Mouse (Mus musculus) embryo, embryonic 10 days (tissue): ENCODE data around the gene Foxo6.

ENCODE experiments used
- DNase-seq: peaks from one replicate; pipeline ENCODE4 v3.0.0-alpha.2; 2015; ENCODE audit warnings: low spot score

The Foxo6 gene

DNA sequence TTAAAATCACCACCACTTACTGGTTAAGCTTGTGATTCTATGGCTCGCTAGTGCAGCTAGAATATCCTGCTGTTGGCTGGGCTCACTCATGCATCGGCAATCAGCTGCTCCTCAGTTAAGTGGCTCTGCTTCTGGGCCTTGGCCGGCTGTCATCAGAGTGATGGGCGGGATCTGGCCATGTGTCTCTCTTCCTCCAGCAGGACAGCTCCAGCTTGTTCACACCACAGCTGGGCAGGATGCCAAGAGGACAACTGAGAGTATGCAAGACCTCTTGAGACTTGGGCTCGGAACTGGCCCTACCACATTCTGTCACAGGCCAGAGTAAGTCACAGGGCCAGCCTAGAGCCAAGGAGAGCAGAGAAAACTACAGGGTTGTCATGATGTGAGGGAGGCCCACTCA is 39.7 kb downstream of the Foxo6 start:
- peak; percentile 35 for DNase-seq

DNA sequence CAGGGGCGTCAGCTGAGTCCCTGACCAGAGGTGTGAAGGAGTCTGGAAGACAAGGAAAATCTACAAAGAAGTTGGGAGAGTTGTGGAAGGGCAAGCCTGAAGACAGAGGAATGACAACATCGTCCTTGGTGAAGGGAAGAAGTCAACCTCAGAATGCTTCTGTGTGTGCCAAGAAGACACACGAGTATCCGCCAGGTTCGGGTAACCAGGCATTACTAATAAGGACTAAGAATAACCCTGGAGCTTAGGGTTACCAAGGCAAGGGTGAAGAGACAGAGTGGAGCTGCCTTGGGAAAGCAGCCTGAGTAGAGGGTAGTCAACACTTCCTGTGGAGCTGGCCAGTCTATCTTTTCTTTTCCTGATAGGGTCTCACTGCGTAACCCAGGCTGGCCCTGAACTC is 41.1 kb downstream of the Foxo6 start:
- DNase-seq: no peak

DNA sequence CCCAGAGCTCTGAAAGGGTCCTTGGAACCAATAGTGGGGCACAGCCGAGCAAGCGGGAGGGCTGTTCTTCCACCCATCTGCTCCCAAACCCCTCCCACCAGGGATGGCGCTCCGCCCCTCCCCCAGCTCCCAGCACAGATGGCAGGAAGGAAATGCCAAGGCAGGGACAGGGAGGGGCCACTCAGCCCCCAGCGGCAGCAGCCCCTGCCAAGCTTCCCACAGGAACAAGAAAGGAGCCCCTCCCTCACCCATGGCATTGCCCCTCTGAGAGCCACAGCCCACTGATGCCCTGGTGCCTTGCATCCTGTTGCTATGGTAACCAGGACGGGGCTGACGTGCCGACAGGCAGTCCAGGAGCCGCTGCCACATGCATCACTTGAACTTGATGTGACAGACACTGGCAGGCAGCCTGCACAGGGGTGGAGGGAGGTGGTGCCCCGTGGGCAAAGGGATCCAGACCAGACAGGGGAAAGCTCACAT is 44.3 kb downstream of the Foxo6 start:
- peak; percentile 67 for DNase-seq

DNA sequence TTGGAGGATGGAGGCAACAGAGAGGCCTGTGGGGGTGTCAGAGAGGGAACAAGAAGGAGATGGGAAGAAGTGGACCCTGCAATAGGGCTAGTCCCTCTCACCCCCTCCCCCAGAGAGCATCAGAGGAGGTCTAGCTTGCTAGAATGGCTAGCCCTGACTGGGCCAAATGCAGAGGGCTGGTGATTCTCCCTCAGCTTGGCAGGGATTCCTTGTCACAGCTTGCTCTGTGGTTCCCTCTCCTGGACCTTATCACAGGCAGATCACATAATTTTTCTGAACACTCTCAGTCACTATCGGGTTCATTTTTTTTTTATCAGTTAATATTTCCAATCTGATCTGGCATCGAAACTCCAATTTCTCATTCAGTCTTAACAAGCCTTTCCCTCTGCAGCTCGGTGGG is 46.0 kb downstream of the Foxo6 start:
- DNase-seq: no peak

DNA sequence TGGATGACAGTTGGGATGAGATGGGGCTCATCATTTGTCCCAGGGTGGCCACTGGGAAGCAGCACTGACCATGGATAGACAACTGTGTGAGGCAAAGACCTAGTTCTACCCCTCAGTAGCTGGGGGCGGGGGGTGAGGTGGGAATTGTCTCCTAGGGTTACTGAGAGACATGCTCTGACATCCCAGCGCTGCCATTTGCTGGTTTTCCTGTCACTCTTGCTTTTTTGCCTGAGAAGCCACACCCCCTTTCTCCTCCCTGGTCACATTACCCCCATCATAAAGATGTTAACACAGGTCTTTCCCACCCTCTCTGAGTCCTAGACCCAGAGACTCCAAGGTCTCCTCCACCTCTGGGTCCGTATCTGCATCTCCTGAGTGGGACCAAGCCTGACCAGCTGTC is 47.7 kb downstream of the Foxo6 start:
- no peak for DNase-seq

DNA sequence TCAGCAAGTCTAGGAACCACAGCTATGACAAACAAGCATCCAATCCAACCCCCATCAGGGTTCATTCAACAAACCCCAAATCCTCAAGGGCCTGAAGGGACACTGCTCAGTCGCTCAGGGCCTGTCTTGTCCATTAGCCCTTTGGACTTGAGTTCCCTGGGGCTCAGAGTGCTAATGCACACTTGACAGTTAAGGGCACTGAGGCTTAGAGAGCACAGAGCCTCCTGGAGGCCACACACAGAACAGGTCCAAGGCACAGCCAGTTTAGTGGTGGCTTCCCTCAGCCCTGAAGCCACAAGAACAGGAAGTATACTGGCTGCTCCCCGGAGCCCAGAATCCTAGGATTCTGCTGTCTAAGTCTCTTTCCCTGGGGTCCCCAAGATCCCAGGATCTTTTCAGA is 53.9 kb downstream of the Foxo6 start:
- no peak for DNase-seq

DNA sequence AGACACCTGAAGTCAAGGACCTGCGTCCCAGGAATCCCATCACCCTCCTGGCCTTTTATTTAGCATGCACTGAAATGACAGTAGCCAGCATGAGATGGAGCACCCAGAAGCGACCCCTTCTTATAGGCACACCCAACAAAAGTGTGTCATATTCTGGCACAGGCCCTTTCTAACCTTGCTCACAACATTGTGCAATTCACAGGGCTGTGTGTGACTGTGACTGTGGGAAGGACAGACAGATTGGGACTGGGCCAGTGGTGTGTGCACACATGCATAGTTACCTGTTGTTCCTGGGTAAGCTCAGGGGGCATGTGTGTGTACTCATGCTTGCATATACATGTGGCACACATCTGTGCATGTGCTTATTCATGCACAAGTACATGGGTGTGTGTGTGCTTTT is 54.6 kb downstream of the Foxo6 start:
- DNase-seq: no peak

DNA sequence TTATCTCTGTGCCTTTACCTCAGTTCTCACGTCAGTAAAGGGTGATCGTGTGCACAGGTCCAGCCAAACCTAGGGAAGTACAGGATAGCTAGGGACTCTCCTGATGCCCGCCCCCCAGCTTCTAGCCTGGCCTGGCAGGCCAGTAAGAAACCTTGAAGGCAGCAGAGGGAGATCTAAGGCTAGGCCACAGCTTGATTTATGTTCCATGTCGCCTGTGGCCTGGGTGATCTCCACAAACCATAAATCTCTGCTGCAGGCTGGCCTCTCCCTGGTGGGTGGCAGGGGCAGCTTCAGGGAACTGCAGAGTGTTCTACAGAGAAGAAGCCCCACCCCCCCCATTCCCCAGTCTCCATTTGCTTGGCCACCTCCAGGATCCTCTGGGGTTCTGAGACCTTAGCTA is 55.2 kb downstream of the Foxo6 start:
- peak; percentile 37 for DNase-seq

DNA sequence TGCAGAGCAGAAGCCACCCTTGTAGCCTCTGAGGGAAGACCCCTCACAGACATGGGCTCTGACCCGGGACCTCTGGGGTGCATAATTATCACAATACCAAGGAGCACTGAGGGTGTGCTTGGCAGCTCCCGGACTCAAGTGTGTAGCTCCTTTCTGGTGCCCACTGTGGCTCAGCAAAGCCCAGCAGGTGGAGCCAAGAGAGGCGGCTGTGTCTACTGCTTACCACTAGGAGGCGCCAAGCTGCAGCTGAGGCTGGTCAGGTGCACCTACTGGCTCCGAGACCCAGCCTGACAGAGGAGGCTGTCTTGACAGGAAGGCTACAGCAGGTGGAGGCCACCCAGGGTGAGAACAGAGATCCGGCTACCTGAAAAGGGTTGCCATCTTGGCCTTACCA is 56.9 kb downstream of the Foxo6 start:
- peak; percentile 84 for DNase-seq

DNA sequence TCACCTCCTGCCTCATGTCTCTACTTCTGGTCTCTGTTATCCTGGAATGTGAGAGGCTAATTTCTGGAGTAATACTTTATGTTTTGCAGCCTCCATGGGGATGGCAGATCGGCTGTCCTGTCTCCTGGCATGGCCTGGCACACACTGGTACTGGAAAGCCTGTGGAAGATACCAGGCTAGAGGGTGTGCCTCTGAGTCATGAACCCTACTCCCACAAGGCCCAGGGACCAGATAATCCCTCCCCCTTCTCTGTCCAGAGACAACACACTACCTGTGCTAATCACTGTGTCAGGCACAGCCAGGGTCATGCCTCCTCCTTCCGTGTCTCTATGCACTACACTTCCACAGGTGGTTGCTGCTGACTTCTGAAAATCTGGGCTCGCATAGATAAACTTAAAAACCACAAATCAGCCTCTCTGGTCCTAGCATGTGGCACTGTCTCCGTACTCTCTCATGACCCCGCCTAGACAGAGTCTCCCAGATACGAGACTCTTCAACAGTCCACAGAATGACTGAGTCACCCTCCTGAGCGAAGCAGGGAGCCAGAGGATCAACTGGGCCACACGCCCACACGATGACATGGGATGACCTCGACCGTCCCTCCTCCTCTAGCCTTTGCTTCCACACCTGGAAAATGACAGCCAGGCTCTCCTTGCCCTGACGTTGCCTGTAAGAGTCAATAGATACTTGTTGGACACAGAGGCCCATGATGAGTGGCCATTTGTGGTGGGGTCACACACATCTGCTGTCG is 57.5 kb downstream of the Foxo6 start:
- DNase-seq: no peak

DNA sequence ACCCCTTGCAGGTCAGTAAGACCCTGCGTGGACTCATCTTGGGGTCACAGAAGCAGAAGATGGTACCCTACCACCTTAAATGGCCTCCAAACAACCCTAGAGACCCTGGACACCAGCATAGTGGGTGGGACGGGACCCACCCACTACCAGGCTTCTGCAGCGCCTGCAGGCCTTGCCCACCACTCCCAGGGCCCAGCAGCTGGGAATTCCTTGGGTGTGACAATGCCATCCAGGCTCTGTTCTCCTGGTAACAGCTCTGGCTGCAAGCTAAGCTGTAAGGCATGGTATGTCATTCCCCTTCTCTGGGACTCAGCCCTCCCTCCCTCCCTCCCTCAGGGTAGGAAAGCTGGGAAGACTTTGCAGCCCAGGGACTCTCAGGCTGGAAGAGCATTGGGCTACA is 58.5 kb downstream of the Foxo6 start:
- no peak for DNase-seq

DNA sequence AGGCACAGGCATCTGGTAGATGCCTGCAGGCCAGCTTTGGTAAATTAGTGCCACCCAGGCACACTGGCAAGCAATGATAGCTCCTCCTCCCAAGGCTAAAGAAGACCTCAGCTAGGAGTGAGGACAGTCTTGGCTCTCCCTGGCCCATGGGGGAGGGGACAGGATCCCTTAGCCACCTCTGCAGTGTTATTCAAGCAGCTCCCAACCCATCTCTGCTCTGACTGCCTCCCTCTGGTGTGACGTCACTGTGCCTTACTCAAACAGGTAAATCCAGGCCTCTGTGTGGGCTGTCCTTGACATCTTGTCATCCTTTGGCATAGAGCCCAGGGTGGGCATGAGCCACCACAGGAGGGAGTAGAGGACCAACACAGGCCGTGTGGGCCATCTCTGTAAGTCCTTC is 59.9 kb downstream of the Foxo6 start:
- no peak for DNase-seq

DNA sequence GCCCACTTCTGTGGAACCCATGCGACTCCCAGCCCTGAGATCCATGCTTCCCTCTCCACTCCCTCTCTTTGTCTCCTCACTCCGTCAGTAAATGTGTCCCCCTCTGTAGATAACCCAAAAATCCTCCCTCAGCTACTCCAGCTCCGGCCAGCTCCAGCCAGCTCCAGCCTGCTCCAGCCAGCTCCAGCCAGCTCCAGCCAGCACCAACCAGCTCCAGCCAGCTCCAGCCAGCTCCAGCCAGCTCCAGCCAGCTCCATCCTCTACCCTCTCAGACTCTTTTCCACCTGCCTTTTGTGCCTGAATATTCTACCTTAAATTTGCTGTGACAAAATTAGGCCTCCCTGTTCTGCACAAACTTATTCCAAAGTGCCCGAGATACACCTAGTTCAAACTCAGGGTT is 60.5 kb downstream of the Foxo6 start:
- DNase-seq: no peak

DNA sequence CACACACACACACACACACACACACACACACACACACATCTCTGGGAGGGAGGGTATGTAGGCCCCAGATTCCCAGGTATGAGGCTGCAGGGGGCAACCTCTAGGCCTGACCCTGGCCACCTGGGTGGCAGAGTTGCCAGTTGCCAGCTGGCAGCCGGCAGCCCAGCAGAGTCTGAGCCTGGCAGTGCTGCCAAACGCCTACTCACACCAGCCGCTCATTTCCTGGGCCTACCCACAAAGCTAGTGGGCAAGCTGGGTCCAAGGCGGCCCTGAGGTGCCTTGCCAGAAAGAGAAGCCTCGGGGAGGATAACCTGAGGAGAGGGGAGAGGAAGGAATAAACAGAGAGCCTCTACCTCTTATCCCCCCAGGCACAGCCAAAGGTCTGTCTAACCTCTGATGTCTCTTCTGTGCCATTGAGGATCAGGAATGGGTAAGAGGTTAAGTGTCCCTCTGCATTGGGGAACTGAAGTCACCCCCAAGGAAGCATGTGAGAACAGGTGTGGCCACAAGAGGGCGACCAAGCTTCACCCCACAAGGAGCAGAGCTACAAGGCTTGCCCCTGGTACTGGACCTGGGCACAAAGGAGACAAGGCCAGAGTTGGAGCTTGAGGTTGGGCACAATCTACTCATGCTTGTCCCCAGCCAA is 61.9 kb downstream of the Foxo6 start:
- peak; percentile 81 for DNase-seq

DNA sequence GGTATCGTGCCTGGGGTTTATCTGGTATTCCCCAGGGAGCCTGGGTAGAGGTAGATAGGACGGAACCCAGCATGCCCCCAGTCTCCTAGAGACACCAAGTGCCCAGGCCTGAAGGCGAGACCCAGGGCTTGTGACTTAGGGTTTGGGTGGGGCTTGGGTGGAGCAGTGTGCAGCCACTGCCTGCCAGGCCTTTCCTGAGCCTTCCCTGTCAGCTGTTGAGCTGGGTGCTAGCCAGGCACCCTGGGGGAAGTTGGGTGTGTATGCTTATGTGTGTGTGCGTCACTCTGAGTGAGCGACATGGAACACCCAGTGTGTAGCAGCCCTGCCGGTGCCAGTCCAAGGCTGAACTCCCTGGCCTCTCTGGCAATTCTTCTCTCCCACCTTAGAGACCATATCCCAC is 63.3 kb downstream of the Foxo6 start:
- DNase-seq: no peak

DNA sequence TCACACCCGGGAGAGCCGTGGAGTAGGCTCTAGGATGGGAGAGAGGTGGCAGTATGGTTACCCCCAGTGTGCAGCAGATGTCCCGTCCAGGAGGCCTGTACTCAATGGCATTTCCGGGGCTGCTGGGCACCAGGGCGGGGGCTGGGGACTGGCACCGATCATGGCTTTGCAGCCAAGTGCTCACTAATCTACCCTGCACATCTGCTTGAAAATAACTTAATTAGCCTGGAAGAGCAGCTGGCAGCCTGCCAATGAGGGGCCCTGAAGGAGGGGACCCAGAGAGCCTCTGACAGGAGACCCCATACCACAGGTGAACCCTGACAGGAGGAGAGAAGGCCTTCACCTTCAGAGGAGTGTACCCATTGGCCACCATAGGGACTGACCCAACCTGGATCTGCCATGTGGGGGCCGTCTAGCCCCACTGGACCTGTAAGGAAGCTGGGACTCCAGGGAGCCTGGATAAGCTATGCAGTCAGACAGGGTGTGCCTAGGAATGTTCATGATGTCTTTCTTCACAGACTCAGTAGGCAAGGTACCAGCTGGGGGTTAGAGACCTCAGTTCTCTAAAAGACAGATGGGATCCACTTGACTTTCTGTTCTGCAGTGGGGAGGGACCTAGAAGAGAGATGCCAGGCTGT is 63.9 kb downstream of the Foxo6 start:
- no peak for DNase-seq

DNA sequence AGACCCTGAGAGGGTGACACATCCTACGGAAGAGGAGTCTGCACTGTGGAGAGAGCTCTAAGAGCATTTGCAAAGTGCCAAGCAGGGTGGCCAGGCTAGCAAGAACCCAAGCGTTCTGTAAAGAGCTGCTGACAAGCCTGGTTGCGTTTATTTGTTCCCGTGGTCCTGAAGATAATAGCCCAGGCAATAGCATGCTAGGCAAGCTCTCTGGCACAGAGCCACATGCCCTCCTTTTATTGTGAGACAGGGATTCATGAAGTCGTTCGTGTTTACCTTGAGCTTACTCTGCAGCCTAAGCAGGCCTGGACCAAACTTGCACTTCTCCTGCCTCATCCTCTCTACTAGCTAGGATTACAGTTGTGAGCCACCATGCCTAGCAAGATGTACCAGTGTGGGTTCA is 65.4 kb downstream of the Foxo6 start:
- DNase-seq: no peak

DNA sequence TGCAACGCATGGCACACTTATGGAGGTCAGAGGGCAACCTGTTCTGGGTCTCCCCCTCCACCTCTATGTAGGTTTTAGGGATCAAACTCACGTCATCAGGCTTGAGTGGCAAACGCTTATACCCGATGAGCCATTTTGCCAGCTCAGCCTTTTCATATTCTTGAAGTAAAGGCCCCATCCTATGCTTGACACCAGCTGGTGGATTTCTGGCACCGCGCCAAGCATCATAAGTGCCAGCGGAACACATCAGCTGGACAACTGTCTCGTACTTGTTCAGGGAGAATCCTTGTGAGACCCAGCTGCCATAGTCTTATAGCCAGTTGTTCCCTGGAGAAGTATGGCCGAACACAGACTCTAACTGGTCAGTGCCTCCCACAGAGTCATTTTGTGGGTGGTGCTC is 68.3 kb downstream of the Foxo6 start:
- no peak for DNase-seq
